Comparison of ENCODE assay signal across 8 mouse cellular contexts in genomic region chr17:32536051-32536866, GRCm38 (mm10). TPM values are rescaled to one million over a fixed set of nuclear protein-coding genes. Genes with fewer than 3 reads are reported as not detected.
DNase-seq lines count a peak whose midpoint lies in the region; ATAC-seq and TF ChIP-seq lines count a peak whose summit lies in the region.
"Not testable (repeated sequence)": the region's sequence is repeated elsewhere in the genome, so short reads cannot be mapped to it uniquely, and the experiment has no call there.

Gene Cyp4f16 (plus strand): TSS chr17:32536558.

- intact Hi-C loops in heart, postnatal 36 days (cut with DNase I), result not testable (repeated sequence)

- peak within 1 kb of the TSS; percentile 39 for H3K4me3 ChIP-seq in forebrain, postnatal 0 days (ENCODE audit: low read depth, low read length)
- H3K4me3 ChIP-seq in layer of hippocampus, adult 2 months, result peak within 1 kb of the TSS; percentile 52
- H3K4me3 ChIP-seq in lung, adult 2 months (replicated peaks; ENCODE audit: extremely low read depth, low read depth, low read length), result peak within 1 kb of the TSS; percentile 62
- H3K4me3 ChIP-seq in neural tube, embryonic 15.5 days (replicated peaks), result peak within 1 kb of the TSS; percentile 47

- H3K4me2 ChIP-seq in forebrain, postnatal 0 days (ENCODE audit: low read depth), result peak within 1 kb of the TSS; percentile 57
- H3K4me2 ChIP-seq in neural tube, embryonic 15.5 days, result peak within 1 kb of the TSS; percentile 67

- DNase-seq in ES-CJ7 (ENCODE audit: low read depth, low spot score), result peak; percentile 84
- peak; percentile 89 for DNase-seq in cerebellum, adult 11-12 months
- peak; percentile 90 for DNase-seq in forebrain, postnatal 0 days
- DNase-seq in heart, postnatal 36 days, result peak; percentile 91 to 93
- peak; percentile 77 to 83 for DNase-seq in layer of hippocampus, adult 2 months (ENCODE audit: low spot score in 2 of 2)
- peak; percentile 94 for DNase-seq in lung, adult 2 months
- DNase-seq in testis, postnatal 10 days (ENCODE audit: low spot score), result peak; percentile 95

- not testable (repeated sequence) for H3K9me3 ChIP-seq in forebrain, postnatal 0 days (ENCODE audit: low read length); neural tube, embryonic 15.5 days (replicated peaks)

- H3K27ac ChIP-seq in forebrain, postnatal 0 days (ENCODE audit: low read depth, low read length); layer of hippocampus, adult 2 months: not testable (repeated sequence)
- H3K27ac ChIP-seq in neural tube, embryonic 15.5 days (replicated peaks), result peak within 1 kb of the TSS; percentile 28; the same call in 1 of the 2 replicates

- TF ChIP-seq POLR2A in lung, adult 2 months (IDR thresholded peaks at IDR 0.05; ENCODE audit: borderline replicate concordance, extremely low read depth, low read depth, low read length), result peak; percentile 50; the same call in 1 of the 2 replicates

- peak; percentile 98 for ATAC-seq in forebrain, postnatal 0 days
- ATAC-seq in neural tube, embryonic 15.5 days (ENCODE audit: low FRiP score), result peak; percentile 94

- H3K27me3 ChIP-seq in forebrain, postnatal 0 days (ENCODE audit: insufficient read depth, low read length); neural tube, embryonic 15.5 days (replicated peaks): not testable (repeated sequence)

- H3K9ac ChIP-seq in forebrain, postnatal 0 days, result peak within 1 kb of the TSS; percentile 31; the same call in 1 of the 2 replicates
- peak within 1 kb of the TSS; percentile 42 for H3K9ac ChIP-seq in neural tube, embryonic 15.5 days (replicated peaks)

- WGBS in forebrain, postnatal 0 days, result 12% methylated on average over 5 of the region's 5 CpGs
- 2% methylated on average over 5 of the region's 5 CpGs for WGBS in lung, adult 2 months
- 10% methylated on average over 5 of the region's 5 CpGs for WGBS in neural tube, embryonic 15.5 days

- not testable (repeated sequence) for H3K36me3 ChIP-seq in forebrain, postnatal 0 days (ENCODE audit: insufficient read depth); neural tube, embryonic 15.5 days

- not testable (repeated sequence) for TF ChIP-seq CTCF in forebrain, postnatal 0 days (IDR thresholded peaks at IDR 0.05; ENCODE audit: low read depth); layer of hippocampus, adult 2 months (conservative IDR thresholded peaks at IDR 0.05); lung, adult 2 months (IDR thresholded peaks at IDR 0.05; ENCODE audit: insufficient read depth, low read length)

- H3K4me1 ChIP-seq in forebrain, postnatal 0 days (ENCODE audit: insufficient read depth); lung, adult 2 months (ENCODE audit: control insufficient read depth, insufficient read depth, low read length): not testable (repeated sequence)
- H3K4me1 ChIP-seq in neural tube, embryonic 15.5 days, result peaks cover 14% of the 10 kb centered on the region

RNA-seq across cellular contexts. Expression of gene Cyp4f16, which starts in this region (rescaled TPM):
- 9.8 and 17.5 TPM in 2 replicates for total RNA-seq in forebrain, postnatal 0 days (2014; rRNA removed)
- 11.4 and 11.6 TPM in 2 replicates for polyA plus RNA-seq in forebrain, postnatal 0 days (2015; fragmentation: Nextera tagmentation; extraction: Ambion mirVana)
- total RNA-seq in heart, postnatal 36 days (2021), result 1 to 10 TPM; 6.6 to 9.9 TPM
- 1 to 10 TPM; 8.7 to 8.8 TPM for total RNA-seq in layer of hippocampus, adult 2 months (2021)
- polyA plus RNA-seq in lung, adult 2 months (2012; rRNA removed), result 24.2 and 24.3 TPM in 2 replicates
- polyA plus RNA-seq in neural tube, embryonic 15.5 days (2015; fragmentation: Nextera tagmentation; extraction: Ambion mirVana), result 19.1 and 19.4 TPM in 2 replicates
